Mouse (Mus musculus): ENCODE data around the gene Tgfbi. TPM values are rescaled to one million over a fixed set of nuclear protein-coding genes. Genes with fewer than 3 reads are reported as not detected.
A peak's percentile ranks its signal among the peaks of the same experiment; 100 is the strongest.

Gene Tgfbi
- polyA plus RNA-seq, 2 experiments, result 6.1 to 6.7 TPM

DNA sequence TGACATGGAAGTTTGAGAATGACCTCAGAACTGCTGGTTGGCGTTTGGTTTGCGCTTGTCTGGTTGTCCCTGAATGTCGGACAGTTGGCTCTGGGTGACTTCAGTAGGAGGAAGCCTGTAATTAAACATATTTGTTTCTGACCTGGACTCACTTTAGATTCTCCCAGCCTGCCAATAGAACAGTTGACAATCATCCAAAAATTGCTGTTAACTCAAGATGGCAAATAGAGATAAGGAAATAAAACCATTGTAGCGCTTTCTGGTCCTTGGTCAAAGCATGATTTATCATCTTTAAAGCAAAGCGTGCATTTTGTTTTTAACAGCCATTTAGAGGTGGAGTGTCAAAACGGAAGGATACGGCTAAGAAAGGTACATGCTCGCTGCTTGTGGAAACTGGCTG is 37.7 kb upstream of the Tgfbi start:
- no peaks in the 10 kb centered on the region for H3K27me3 ChIP-seq (ENCODE audit: control insufficient read depth, insufficient read depth, low read length)

DNA sequence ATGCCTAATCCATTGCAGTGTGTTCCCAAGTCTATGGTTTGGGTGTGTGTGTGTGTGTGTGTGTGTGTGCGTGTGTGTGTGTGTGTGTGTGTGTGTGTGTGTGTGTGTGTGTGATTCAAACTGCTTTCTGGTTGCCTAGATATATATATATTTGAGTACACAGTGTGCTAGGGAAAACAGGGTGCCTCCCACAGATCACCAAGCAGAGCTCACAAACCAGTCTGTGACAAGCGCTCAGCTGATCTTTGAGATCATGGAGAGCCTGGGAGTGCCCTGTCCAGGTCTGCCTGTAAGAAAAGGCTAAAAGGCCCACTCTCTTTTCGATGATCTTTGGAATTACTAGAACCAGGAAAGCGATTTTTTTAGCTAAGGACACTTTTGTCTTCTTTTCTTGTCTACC is 34.2 kb upstream of the Tgfbi start:
- no peak overlapping the region for H3K9ac ChIP-seq (replicated peaks)
- no peak overlapping the region for H3K4me3 ChIP-seq (ENCODE audit: insufficient read depth in 1 of 2, low read depth in 2 of 2, low read length in 2 of 2)
- 47% methylated on average over 4 of the region's 4 CpGs for WGBS (ENCODE audit: insufficient replicate concordance)
- H3K9me3 ChIP-seq (ENCODE audit: control insufficient read depth, low read length), result no peaks in the 10 kb centered on the region
- no peaks in the 10 kb centered on the region for H3K4me1 ChIP-seq (replicated peaks; ENCODE audit: control insufficient read depth in 2 of 2, insufficient read depth in 2 of 2, low read length in 1 of 2)
- no peak overlapping the region for H3K27ac ChIP-seq
- ATAC-seq (ENCODE audit: insufficient read depth) (no peak), DNase-seq (ENCODE audit: low read depth in 3 of 3, low spot score in 3 of 3) (no peak)
- no peaks in the 10 kb centered on the region for H3K27me3 ChIP-seq (ENCODE audit: control insufficient read depth, insufficient read depth, low read length)
- no peak overlapping the region for H3K4me2 ChIP-seq (ENCODE audit: low read depth)
- H3K36me3 ChIP-seq (replicated peaks; ENCODE audit: control insufficient read depth, insufficient read depth, low read depth), result no peaks in the 10 kb centered on the region
- TF ChIP-seq CTCF (IDR thresholded peaks at IDR 0.05; ENCODE audit: low read depth) (no peak), EP300 (IDR thresholded peaks at IDR 0.05; ENCODE audit: low read depth) (no peak)

More for the DNA sequence above, 37.7 kb upstream of the Tgfbi start:
- TF ChIP-seq CTCF (IDR thresholded peaks at IDR 0.05; ENCODE audit: low read depth) (no peak), EP300 (IDR thresholded peaks at IDR 0.05; ENCODE audit: low read depth) (no peak)
- H3K4me3 ChIP-seq (ENCODE audit: insufficient read depth in 1 of 2, low read depth in 2 of 2, low read length in 2 of 2), result no peak overlapping the region
- no peaks in the 10 kb centered on the region for H3K36me3 ChIP-seq (replicated peaks; ENCODE audit: control insufficient read depth, insufficient read depth, low read depth)
- H3K9me3 ChIP-seq (ENCODE audit: control insufficient read depth, low read length), result no peaks in the 10 kb centered on the region
- no peak for ATAC-seq (ENCODE audit: insufficient read depth)
- H3K27ac ChIP-seq, result no peak overlapping the region
- no peak overlapping the region for H3K4me2 ChIP-seq (ENCODE audit: low read depth)
- H3K4me1 ChIP-seq (replicated peaks; ENCODE audit: control insufficient read depth in 2 of 2, insufficient read depth in 2 of 2, low read length in 1 of 2), result no peaks in the 10 kb centered on the region
- WGBS (ENCODE audit: insufficient replicate concordance), result 71% methylated on average over 8 of the region's 8 CpGs
- H3K9ac ChIP-seq (replicated peaks), result no peak overlapping the region
- DNase-seq (ENCODE audit: low read depth in 3 of 3, low spot score in 3 of 3), result no peak

DNA sequence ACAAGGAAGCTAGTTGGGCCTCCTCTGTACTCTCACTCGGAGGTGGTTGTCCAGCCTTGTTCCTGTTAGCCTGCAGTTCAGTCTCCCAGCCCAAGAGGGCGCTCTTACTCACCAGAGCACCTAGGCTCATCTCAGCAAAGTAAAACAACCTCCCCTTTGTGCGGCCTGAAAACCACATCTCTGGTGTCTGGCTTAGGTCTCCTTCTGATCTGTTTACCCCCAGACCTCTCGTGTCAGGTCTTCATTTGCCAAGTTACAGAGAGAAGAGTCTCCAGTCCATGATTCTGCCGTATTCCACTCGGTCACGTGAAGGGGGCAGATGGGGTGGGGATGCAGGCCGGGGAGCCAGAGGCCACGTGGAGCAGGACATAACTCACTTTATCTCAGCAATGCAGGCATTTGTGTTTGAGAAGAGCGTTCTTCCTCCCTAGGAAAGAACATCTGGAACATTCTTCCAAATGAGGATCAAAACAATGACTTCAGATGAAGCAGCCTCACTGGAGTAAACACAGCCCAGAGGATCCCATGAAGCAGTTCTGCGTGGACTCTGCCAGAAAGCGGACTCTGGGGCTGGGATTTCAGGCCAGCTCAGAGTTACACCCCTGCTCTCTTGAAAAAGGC is 33.5 kb upstream of the Tgfbi start:
- H3K4me3 ChIP-seq (ENCODE audit: insufficient read depth in 1 of 2, low read depth in 2 of 2, low read length in 2 of 2), result no peak overlapping the region
- peak; percentile 87 for TF ChIP-seq CTCF (IDR thresholded peaks at IDR 0.05; ENCODE audit: low read depth)
- TF ChIP-seq EP300 (IDR thresholded peaks at IDR 0.05; ENCODE audit: low read depth), result no peak
- H3K9ac ChIP-seq (replicated peaks), result no peak overlapping the region
- H3K27ac ChIP-seq, result no peak overlapping the region
- H3K27me3 ChIP-seq (ENCODE audit: control insufficient read depth, insufficient read depth, low read length), result no peaks in the 10 kb centered on the region
- peak in 2 of 3 experiments; percentile 22 to 33 for DNase-seq (ENCODE audit: low read depth in 3 of 3, low spot score in 3 of 3)
- ATAC-seq (ENCODE audit: insufficient read depth), result no peak
- H3K36me3 ChIP-seq (replicated peaks; ENCODE audit: control insufficient read depth, insufficient read depth, low read depth), result no peaks in the 10 kb centered on the region
- H3K9me3 ChIP-seq (ENCODE audit: control insufficient read depth, low read length), result no peaks in the 10 kb centered on the region
- no peaks in the 10 kb centered on the region for H3K4me1 ChIP-seq (replicated peaks; ENCODE audit: control insufficient read depth in 2 of 2, insufficient read depth in 2 of 2, low read length in 1 of 2)
- WGBS (ENCODE audit: insufficient replicate concordance), result 38% methylated on average over 12 of the region's 12 CpGs
- H3K4me2 ChIP-seq (ENCODE audit: low read depth), result no peak overlapping the region

DNA sequence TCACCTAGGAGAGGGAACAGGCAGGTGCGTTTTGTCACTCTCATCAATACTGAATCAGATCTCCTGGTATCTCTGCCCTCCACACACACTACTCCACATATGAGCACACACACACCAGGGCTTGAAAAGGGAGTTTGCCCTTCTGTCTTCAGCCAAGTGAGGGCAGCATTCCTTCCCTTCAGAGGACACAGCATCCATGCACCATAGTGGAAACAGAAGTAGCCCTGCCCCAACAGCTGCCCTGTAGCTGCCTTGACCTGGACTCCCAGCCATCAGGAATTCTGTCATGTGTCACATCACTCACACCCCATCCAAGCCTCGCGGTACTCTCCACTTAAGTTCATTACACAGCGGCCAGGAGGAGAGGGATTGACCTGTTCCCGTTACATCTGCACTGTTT is 31.2 kb upstream of the Tgfbi start:
- no peak for DNase-seq (ENCODE audit: low read depth in 3 of 3, low spot score in 3 of 3)
- TF ChIP-seq CTCF (IDR thresholded peaks at IDR 0.05; ENCODE audit: low read depth) (no peak), EP300 (IDR thresholded peaks at IDR 0.05; ENCODE audit: low read depth) (no peak)
- no peak for ATAC-seq (ENCODE audit: insufficient read depth)
- H3K9me3 ChIP-seq (ENCODE audit: control insufficient read depth, low read length), result no peaks in the 10 kb centered on the region
- H3K4me3 ChIP-seq (ENCODE audit: insufficient read depth in 1 of 2, low read depth in 2 of 2, low read length in 2 of 2), result no peak overlapping the region
- 67% methylated on average over 5 of the region's 5 CpGs for WGBS (ENCODE audit: insufficient replicate concordance)
- no peaks in the 10 kb centered on the region for H3K4me1 ChIP-seq (replicated peaks; ENCODE audit: control insufficient read depth in 2 of 2, insufficient read depth in 2 of 2, low read length in 1 of 2)
- no peak overlapping the region for H3K4me2 ChIP-seq (ENCODE audit: low read depth)
- H3K27ac ChIP-seq, result no peak overlapping the region
- no peaks in the 10 kb centered on the region for H3K36me3 ChIP-seq (replicated peaks; ENCODE audit: control insufficient read depth, insufficient read depth, low read depth)
- no peaks in the 10 kb centered on the region for H3K27me3 ChIP-seq (ENCODE audit: control insufficient read depth, insufficient read depth, low read length)
- no peak overlapping the region for H3K9ac ChIP-seq (replicated peaks)

DNA sequence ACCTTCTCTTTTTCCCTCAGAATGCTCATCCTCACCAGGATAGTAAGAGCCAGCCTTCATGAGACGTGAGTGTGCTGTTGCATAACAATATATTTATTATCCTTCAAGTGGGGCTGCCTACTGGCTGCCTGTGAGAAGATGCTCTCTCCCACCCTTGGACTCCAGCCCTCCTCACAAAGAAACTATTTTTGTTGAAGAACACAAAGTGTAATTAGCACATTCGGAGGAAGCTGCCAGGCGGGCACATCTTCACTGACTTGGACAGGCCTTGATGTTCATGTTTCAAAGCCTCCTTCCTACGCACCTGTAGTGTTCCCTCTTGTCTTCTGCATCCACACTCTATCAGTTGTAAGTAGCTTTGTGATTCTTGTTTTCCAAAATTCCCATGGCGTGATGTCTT is 28.9 kb upstream of the Tgfbi start:
- no peak overlapping the region for H3K9ac ChIP-seq (replicated peaks)
- 61% methylated on average over 5 of the region's 5 CpGs for WGBS (ENCODE audit: insufficient replicate concordance)
- no peaks in the 10 kb centered on the region for H3K9me3 ChIP-seq (ENCODE audit: control insufficient read depth, low read length)
- TF ChIP-seq EP300 (IDR thresholded peaks at IDR 0.05; ENCODE audit: low read depth) (no peak), CTCF (IDR thresholded peaks at IDR 0.05; ENCODE audit: low read depth) (no peak)
- H3K27me3 ChIP-seq (ENCODE audit: control insufficient read depth, insufficient read depth, low read length), result no peaks in the 10 kb centered on the region
- ATAC-seq (ENCODE audit: insufficient read depth) (no peak), DNase-seq (ENCODE audit: low read depth in 3 of 3, low spot score in 3 of 3) (no peak)
- no peak overlapping the region for H3K4me2 ChIP-seq (ENCODE audit: low read depth)
- H3K4me3 ChIP-seq (ENCODE audit: insufficient read depth in 1 of 2, low read depth in 2 of 2, low read length in 2 of 2), result no peak overlapping the region
- no peaks in the 10 kb centered on the region for H3K4me1 ChIP-seq (replicated peaks; ENCODE audit: control insufficient read depth in 2 of 2, insufficient read depth in 2 of 2, low read length in 1 of 2)
- no peaks in the 10 kb centered on the region for H3K36me3 ChIP-seq (replicated peaks; ENCODE audit: control insufficient read depth, insufficient read depth, low read depth)
- H3K27ac ChIP-seq, result no peak overlapping the region
